Mouse (Mus musculus) myocyte (in vitro differentiated cells): Measurements from ENCODE around the gene Kng2.

Experiments
- CEBPB ChIP-seq: IDR thresholded peaks from 2 replicates; pipeline ENCODE4 v1.6.1; 2011; ENCODE audit warnings: mild to moderate bottlenecking, moderate library complexity; ENCODE audit not compliant: poor library complexity, insufficient read depth, severe bottlenecking
- MAX ChIP-seq: IDR thresholded peaks from one replicate; pipeline ENCODE4 v1.6.1; 2011; ENCODE audit warnings: low read depth, mild to moderate bottlenecking, control low read depth
- MYOG ChIP-seq, 3 experiments: IDR thresholded peaks; one replicate each; pipeline ENCODE4 v1.6.1; 2011; ENCODE audit warnings: control low read depth in 2 of 3, low read depth in 2 of 3, mild to moderate bottlenecking in 2 of 3; ENCODE audit not compliant: insufficient read length in 2 of 3, control insufficient read depth in 1 of 3, insufficient read depth in 1 of 3
- POLR2A ChIP-seq: IDR thresholded peaks from one replicate; pipeline ENCODE4 v1.6.1; 2011; ENCODE audit warnings: low read depth, mild to moderate bottlenecking, control low read depth, moderate library complexity; ENCODE audit not compliant: insufficient read length
- POLR2AphosphoS2 ChIP-seq: IDR thresholded peaks from one replicate; pipeline ENCODE4 v1.6.1; 2011; ENCODE audit warnings: low read depth, control low read depth; ENCODE audit not compliant: insufficient read length
- USF1 ChIP-seq: IDR thresholded peaks from one replicate; pipeline ENCODE4 v1.6.1; 2011; ENCODE audit warnings: low read depth, mild to moderate bottlenecking, control low read depth, moderate library complexity

DNA sequence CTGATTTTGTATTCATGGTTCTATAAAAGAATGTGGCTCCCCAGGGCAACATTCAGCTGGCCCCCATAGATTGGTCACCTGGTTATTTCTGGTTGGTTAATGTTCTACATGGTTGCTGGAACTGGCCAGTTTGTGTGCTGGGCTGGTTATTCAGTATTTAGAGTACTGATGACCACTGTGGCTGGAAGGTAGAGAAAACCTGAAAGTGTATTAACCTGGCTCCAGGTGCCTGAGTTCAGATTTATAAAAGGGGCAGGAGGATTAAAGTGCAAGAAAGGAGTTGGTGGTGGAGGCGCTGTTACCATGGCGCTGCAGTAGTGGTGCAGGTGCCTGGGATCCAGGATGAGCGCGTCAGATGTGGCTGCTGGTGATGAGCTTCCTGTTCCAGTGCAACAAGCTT lies 4.4 kb upstream of the Kng2 start:
- TF ChIP-seq MAX = no peak
- no peak for TF ChIP-seq POLR2A
- no peak for TF ChIP-seq POLR2AphosphoS2
- TF ChIP-seq MYOG (IDR thresholded peaks at IDR 0.05; ENCODE audit: control insufficient read depth in 1 of 3, insufficient read depth in 1 of 3, insufficient read length in 2 of 3, low read depth in 2 of 3) = no peak
- no peak for TF ChIP-seq CEBPB
- no peak for TF ChIP-seq USF1
